Mouse (Mus musculus) small intestine, adult 2 months (tissue): ENCODE results near the gene Dio2.

Experiments
- CTCF ChIP-seq: fragments of 200-500 bp; IDR thresholded peaks from 2 replicates; pipeline ENCODE4 v1.5.1; 2012; ENCODE audit warnings: low read depth, mild to moderate bottlenecking, control low read depth, inconsistent platforms, low read length, moderate library complexity, mixed read lengths; ENCODE audit not compliant: insufficient replicate concordance, insufficient read length; ENCODE audit errors: extremely low read depth
- POLR2A ChIP-seq: fragments of 200-500 bp; IDR thresholded peaks from 2 replicates; pipeline ENCODE4 v1.6.1; 2012; ENCODE audit warnings: low read depth, mild to moderate bottlenecking, control low read depth, inconsistent platforms, low read length, moderate library complexity

DNA sequence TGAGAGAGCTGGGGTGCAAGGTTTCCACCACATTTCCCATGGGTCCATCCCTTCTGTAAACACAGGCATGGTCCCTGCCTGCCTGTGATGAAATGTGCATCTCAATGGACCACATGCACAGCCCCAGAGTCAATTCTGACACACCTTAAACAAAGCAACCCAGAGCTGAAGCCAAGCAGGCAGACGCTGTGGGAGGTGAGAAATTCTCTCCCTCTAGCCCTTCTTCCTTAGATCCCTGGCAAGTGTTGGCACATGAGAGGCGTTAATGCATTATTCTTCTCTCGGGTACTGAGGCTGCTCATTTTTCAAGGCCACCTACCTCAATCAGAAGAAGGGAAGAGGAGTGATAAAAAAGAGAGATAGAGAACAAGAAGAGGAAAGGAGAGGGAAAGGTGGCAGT lies 5.4 kb upstream of the Dio2 start:
- no peak for TF ChIP-seq CTCF
- no peak for TF ChIP-seq POLR2A
